Mouse (Mus musculus) adrenal gland, postnatal 25 days (tissue): ENCODE results near the gene Rag2. TPM values are rescaled to one million over a fixed set of nuclear protein-coding genes. Genes with fewer than 3 reads are reported as not detected.

Source experiments
- total RNA-seq: library from RNA; stranded (reverse); gene quantifications from 2 replicates; pipeline ENCODE4 v1.2.3, GENCODE M21; 2021

Rag2 gene
- total RNA-seq, 1 experiment from 2014 or later, result not detected

Other genes with a start within 250 kb of the Rag2 start
- gene Rag1, start 24.8 kb downstream of the Rag2 start, total RNA-seq, result not detected in 2 replicates
- 28.3 and 30.4 TPM in 2 replicates for gene B230118H07Rik, start 24.8 kb downstream of the Rag2 start, total RNA-seq
- gene Traf6, start 53.7 kb downstream of the Rag2 start, total RNA-seq, result 18.7 and 20.0 TPM in 2 replicates